Mouse (Mus musculus): ENCODE results near the gene Dsn1. TPM values are rescaled to one million over a fixed set of nuclear protein-coding genes. Genes with fewer than 3 reads are reported as not detected.

The Dsn1 gene
- polyA plus RNA-seq, 1 experiment from 2014 or later = 28.6 TPM

- Histone ChIP-seq H3K4me3 (replicated peaks; ENCODE audit: low read length) (peak overlapping the region; percentile 80), H3K36me3 (ENCODE audit: control insufficient read depth, insufficient read depth, low read length) (no peaks in the 10 kb centered on the region), H3K27me3 (ENCODE audit: control insufficient read depth, insufficient read depth, low read length) (no peaks in the 10 kb centered on the region), H3K4me2 (ENCODE audit: low read depth, low read length) (peak overlapping the region; percentile 99), H3K27ac (ENCODE audit: low read length) (no peak overlapping the region), H3K9me3 (replicated peaks; ENCODE audit: control insufficient read depth, low read length) (no peaks in the 10 kb centered on the region), H3K4me1 (ENCODE audit: control insufficient read depth, insufficient read depth, low read length) (peaks cover 19% of the 10 kb centered on the region), H3K9ac (ENCODE audit: low read length) (peak overlapping the region; percentile 89)
- WGBS = 6% methylated on average over 16 of the region's 16 CpGs
- ATAC-seq (ENCODE audit: insufficient read depth, low FRiP score) = no peak
Observed at GRCm38 (mm10) chr2:156990727-156991431, 16.1 kb downstream of the Dsn1 start.

- Histone ChIP-seq H3K27me3 (ENCODE audit: control insufficient read depth, insufficient read depth, low read length) (no peaks in the 10 kb centered on the region), H3K9me3 (replicated peaks; ENCODE audit: control insufficient read depth, low read length) (no peaks in the 10 kb centered on the region), H3K36me3 (ENCODE audit: control insufficient read depth, insufficient read depth, low read length) (no peaks in the 10 kb centered on the region), H3K4me3 (replicated peaks; ENCODE audit: low read length) (no peak overlapping the region), H3K27ac (ENCODE audit: low read length) (no peak overlapping the region), H3K4me1 (ENCODE audit: control insufficient read depth, insufficient read depth, low read length) (peaks cover 26% of the 10 kb centered on the region), H3K9ac (ENCODE audit: low read length) (no peak overlapping the region), H3K4me2 (ENCODE audit: low read depth, low read length) (no peak overlapping the region)
- no peak for ATAC-seq (ENCODE audit: insufficient read depth, low FRiP score)
- 52% methylated on average over 3 of the region's 3 CpGs for WGBS
Observed at GRCm38 (mm10) chr2:156987316-156987715, 19.6 kb downstream of the Dsn1 start.

- Histone ChIP-seq H3K27ac (ENCODE audit: low read length) (no peak overlapping the region), H3K9me3 (replicated peaks; ENCODE audit: control insufficient read depth, low read length) (no peaks in the 10 kb centered on the region), H3K4me1 (ENCODE audit: control insufficient read depth, insufficient read depth, low read length) (peaks cover 13% of the 10 kb centered on the region; the same call in 1 of the 2 replicates), H3K36me3 (ENCODE audit: control insufficient read depth, insufficient read depth, low read length) (no peaks in the 10 kb centered on the region), H3K4me3 (replicated peaks; ENCODE audit: low read length) (no peak overlapping the region), H3K9ac (ENCODE audit: low read length) (no peak overlapping the region), H3K4me2 (ENCODE audit: low read depth, low read length) (no peak overlapping the region), H3K27me3 (ENCODE audit: control insufficient read depth, insufficient read depth, low read length) (no peaks in the 10 kb centered on the region)
- 68% methylated on average over 2 of the region's 2 CpGs for WGBS
- no peak for ATAC-seq (ENCODE audit: insufficient read depth, low FRiP score)
Observed at GRCm38 (mm10) chr2:156982864-156983263, 24.1 kb downstream of the Dsn1 start.

GRCm38 (mm10) chr2:156981291-156981690 lies 25.7 kb downstream of the Dsn1 start:
- Histone ChIP-seq H3K4me2 (ENCODE audit: low read depth, low read length) (no peak overlapping the region), H3K9me3 (replicated peaks; ENCODE audit: control insufficient read depth, low read length) (no peaks in the 10 kb centered on the region), H3K27ac (ENCODE audit: low read length) (no peak overlapping the region), H3K27me3 (ENCODE audit: control insufficient read depth, insufficient read depth, low read length) (no peaks in the 10 kb centered on the region), H3K36me3 (ENCODE audit: control insufficient read depth, insufficient read depth, low read length) (no peaks in the 10 kb centered on the region), H3K4me3 (replicated peaks; ENCODE audit: low read length) (no peak overlapping the region), H3K4me1 (ENCODE audit: control insufficient read depth, insufficient read depth, low read length) (peaks cover 11% of the 10 kb centered on the region; the same call in 1 of the 2 replicates), H3K9ac (ENCODE audit: low read length) (no peak overlapping the region)
- no peak for ATAC-seq (ENCODE audit: insufficient read depth, low FRiP score)
- 82% methylated on average over 4 of the region's 4 CpGs for WGBS

- Histone ChIP-seq H3K36me3 (ENCODE audit: control insufficient read depth, insufficient read depth, low read length) (no peaks in the 10 kb centered on the region), H3K4me1 (ENCODE audit: control insufficient read depth, insufficient read depth, low read length) (peaks cover 11% of the 10 kb centered on the region; the same call in 1 of the 2 replicates), H3K4me3 (replicated peaks; ENCODE audit: low read length) (no peak overlapping the region), H3K9ac (ENCODE audit: low read length) (no peak overlapping the region), H3K27me3 (ENCODE audit: control insufficient read depth, insufficient read depth, low read length) (no peaks in the 10 kb centered on the region), H3K9me3 (replicated peaks; ENCODE audit: control insufficient read depth, low read length) (no peaks in the 10 kb centered on the region), H3K4me2 (ENCODE audit: low read depth, low read length) (no peak overlapping the region), H3K27ac (ENCODE audit: low read length) (no peak overlapping the region)
- no peak for ATAC-seq (ENCODE audit: insufficient read depth, low FRiP score)
- WGBS = 79% methylated on average over 2 of the region's 2 CpGs
Observed at GRCm38 (mm10) chr2:156980059-156980458, 26.9 kb downstream of the Dsn1 start.

- Histone ChIP-seq H3K9ac (ENCODE audit: low read length) (no peak overlapping the region), H3K9me3 (replicated peaks; ENCODE audit: control insufficient read depth, low read length) (no peaks in the 10 kb centered on the region), H3K36me3 (ENCODE audit: control insufficient read depth, insufficient read depth, low read length) (no peaks in the 10 kb centered on the region), H3K4me2 (ENCODE audit: low read depth, low read length) (no peak overlapping the region), H3K27me3 (ENCODE audit: control insufficient read depth, insufficient read depth, low read length) (no peaks in the 10 kb centered on the region), H3K27ac (ENCODE audit: low read length) (no peak overlapping the region), H3K4me3 (replicated peaks; ENCODE audit: low read length) (no peak overlapping the region), H3K4me1 (ENCODE audit: control insufficient read depth, insufficient read depth, low read length) (0 out of 2 replicates have a peak, but pooled peaks cover 4% of the 10 kb centered on the region)
- ATAC-seq (ENCODE audit: insufficient read depth, low FRiP score) = no peak
Observed at GRCm38 (mm10) chr2:156976711-156977110, 30.2 kb downstream of the Dsn1 start.

GRCm38 (mm10) chr2:156974967-156975366 lies 32.0 kb downstream of the Dsn1 start:
- H3K27ac ChIP-seq (ENCODE audit: low read length) = no peak overlapping the region
- no peak overlapping the region for H3K4me2 ChIP-seq (ENCODE audit: low read depth, low read length)
- ATAC-seq (ENCODE audit: insufficient read depth, low FRiP score) = no peak
- H3K27me3 ChIP-seq (ENCODE audit: control insufficient read depth, insufficient read depth, low read length) = no peaks in the 10 kb centered on the region
- H3K4me1 ChIP-seq (ENCODE audit: control insufficient read depth, insufficient read depth, low read length) = 0 out of 2 replicates have a peak, but pooled peaks cover 4% of the 10 kb centered on the region
- H3K9ac ChIP-seq (ENCODE audit: low read length) = no peak overlapping the region
- 50% methylated on average over 2 of the region's 2 CpGs for WGBS
- no peaks in the 10 kb centered on the region for H3K36me3 ChIP-seq (ENCODE audit: control insufficient read depth, insufficient read depth, low read length)
- H3K4me3 ChIP-seq (replicated peaks; ENCODE audit: low read length) = no peak overlapping the region
- no peaks in the 10 kb centered on the region for H3K9me3 ChIP-seq (replicated peaks; ENCODE audit: control insufficient read depth, low read length)

- no peak overlapping the region for H3K9ac ChIP-seq (ENCODE audit: low read length)
- H3K27me3 ChIP-seq (ENCODE audit: control insufficient read depth, insufficient read depth, low read length) = no peaks in the 10 kb centered on the region
- H3K36me3 ChIP-seq (ENCODE audit: control insufficient read depth, insufficient read depth, low read length) = no peaks in the 10 kb centered on the region
- no peak for ATAC-seq (ENCODE audit: insufficient read depth, low FRiP score)
- no peak overlapping the region for H3K27ac ChIP-seq (ENCODE audit: low read length)
- H3K4me2 ChIP-seq (ENCODE audit: low read depth, low read length) = no peak overlapping the region
- H3K4me3 ChIP-seq (replicated peaks; ENCODE audit: low read length) = no peak overlapping the region
- H3K9me3 ChIP-seq (replicated peaks; ENCODE audit: control insufficient read depth, low read length) = no peaks in the 10 kb centered on the region
- WGBS = 83% methylated on average over 5 of the region's 5 CpGs
- 0 out of 2 replicates have a peak, but pooled peaks cover 4% of the 10 kb centered on the region for H3K4me1 ChIP-seq (ENCODE audit: control insufficient read depth, insufficient read depth, low read length)
Observed at GRCm38 (mm10) chr2:156973316-156974100, 33.4 kb downstream of the Dsn1 start.

- H3K4me1 ChIP-seq (ENCODE audit: control insufficient read depth, insufficient read depth, low read length) = no peaks in the 10 kb centered on the region
- no peaks in the 10 kb centered on the region for H3K9me3 ChIP-seq (replicated peaks; ENCODE audit: control insufficient read depth, low read length)
- no peak overlapping the region for H3K4me2 ChIP-seq (ENCODE audit: low read depth, low read length)
- no peak overlapping the region for H3K27ac ChIP-seq (ENCODE audit: low read length)
- H3K27me3 ChIP-seq (ENCODE audit: control insufficient read depth, insufficient read depth, low read length) = no peaks in the 10 kb centered on the region
- 72% methylated on average over 7 of the region's 7 CpGs for WGBS
- H3K9ac ChIP-seq (ENCODE audit: low read length) = no peak overlapping the region
- no peak for ATAC-seq (ENCODE audit: insufficient read depth, low FRiP score)
- no peak overlapping the region for H3K4me3 ChIP-seq (replicated peaks; ENCODE audit: low read length)
- no peaks in the 10 kb centered on the region for H3K36me3 ChIP-seq (ENCODE audit: control insufficient read depth, insufficient read depth, low read length)
Observed at GRCm38 (mm10) chr2:156970253-156970652, 36.7 kb downstream of the Dsn1 start.

All from stomach, embryonic 16.5 days (tissue).